Mouse (Mus musculus): ENCODE results near the gene Arf4. TPM values are rescaled to one million over a fixed set of nuclear protein-coding genes. Genes with fewer than 3 reads are reported as not detected.

The Arf4 gene
- polyA plus RNA-seq (2015; fragmentation: Nextera tagmentation; extraction: Ambion mirVana) = 592 and 625 TPM in 2 replicates

DNA sequence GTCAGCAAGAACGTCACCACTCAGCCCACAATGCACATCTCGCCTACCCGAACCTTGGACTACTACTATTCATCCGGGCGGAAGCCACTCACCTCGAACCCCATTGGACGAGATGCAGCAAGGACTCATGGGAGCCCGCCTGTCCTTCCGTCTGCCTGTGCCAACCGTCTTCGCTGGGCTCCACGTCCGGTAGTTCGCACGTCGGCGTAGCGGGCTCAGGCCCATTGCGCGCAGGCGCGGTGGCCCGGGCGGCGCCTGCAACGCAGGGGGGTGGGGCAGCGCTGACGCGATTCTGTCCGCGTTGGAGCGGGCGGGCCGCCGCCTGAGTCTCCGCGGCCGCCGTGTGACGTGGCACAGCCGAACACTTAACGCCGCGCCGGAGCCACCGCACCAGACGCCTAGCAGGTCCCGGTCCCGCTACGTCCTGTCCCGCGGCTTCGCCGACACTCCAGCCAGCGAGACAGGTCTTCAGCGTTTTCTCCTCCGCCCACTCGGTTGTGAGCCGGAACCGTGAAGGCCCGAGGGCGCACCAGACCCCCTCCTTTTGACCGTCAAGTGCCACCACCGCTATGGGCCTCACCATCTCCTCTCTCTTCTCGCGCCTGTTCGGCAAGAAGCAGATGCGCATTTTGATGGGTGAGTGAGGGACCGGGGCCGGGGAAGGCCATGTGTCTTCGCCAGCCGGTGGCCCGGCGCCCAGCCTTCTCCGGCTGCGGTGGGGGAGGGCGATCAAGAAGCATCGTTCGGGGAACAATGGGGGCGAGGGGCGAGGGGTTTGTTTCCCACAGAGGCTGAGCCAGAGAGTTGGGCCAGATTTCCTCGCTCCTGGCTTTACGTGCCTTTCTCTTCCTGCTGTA, at the start of gene Arf4:
Gene Arf4 (plus strand): TSS at position 224 of the 857 bp plus-strand sequence.
- H3K27ac ChIP-seq = peak within 1 kb of the TSS; percentile 96
- peak; percentile 98 for ATAC-seq
- H3K27me3 ChIP-seq (replicated peaks) = no peaks in the 10 kb centered on the region
- H3K9ac ChIP-seq = peak within 1 kb of the TSS; percentile 94
- H3K9me3 ChIP-seq = no peaks in the 10 kb centered on the region
- H3K4me3 ChIP-seq (replicated peaks) = peak within 1 kb of the TSS; percentile 80
- peak within 1 kb of the TSS; percentile 73 for H3K4me2 ChIP-seq (replicated peaks)
- no peaks in the 10 kb centered on the region for H3K36me3 ChIP-seq
- WGBS = under 1% methylated on average over 83 of the region's 83 CpGs
- no peaks in the 10 kb centered on the region for H3K4me1 ChIP-seq (replicated peaks)

DNA sequence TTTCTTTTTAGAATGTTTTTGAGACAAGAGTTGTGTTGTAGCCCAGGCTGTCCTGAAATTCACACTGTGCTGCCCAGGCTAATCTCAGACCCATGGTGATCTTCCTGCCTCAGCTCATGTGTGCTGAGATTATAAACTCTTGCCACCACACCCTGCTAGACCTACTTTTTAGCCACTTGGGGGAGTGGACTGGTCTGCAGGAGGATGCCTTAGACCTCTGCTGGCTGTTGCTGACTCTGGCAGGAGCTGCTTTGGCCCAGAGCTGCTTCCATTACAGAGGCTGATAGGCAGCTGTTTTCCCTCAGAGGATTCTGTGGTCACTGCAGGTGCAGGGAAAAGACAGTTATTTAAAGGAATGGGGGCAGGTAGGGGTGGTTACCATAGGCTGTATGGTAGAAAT, 46.5 kb upstream of the Arf4 start:
- Histone ChIP-seq H3K27ac (no peak overlapping the region), H3K4me3 (replicated peaks) (no peak overlapping the region), H3K9me3 (no peaks in the 10 kb centered on the region), H3K4me2 (replicated peaks) (no peak overlapping the region), H3K4me1 (replicated peaks) (0 out of 2 replicates have a peak, but pooled peaks cover 4% of the 10 kb centered on the region), H3K9ac (no peak overlapping the region), H3K27me3 (replicated peaks) (no peaks in the 10 kb centered on the region), H3K36me3 (no peaks in the 10 kb centered on the region)
- no peak for ATAC-seq

DNA sequence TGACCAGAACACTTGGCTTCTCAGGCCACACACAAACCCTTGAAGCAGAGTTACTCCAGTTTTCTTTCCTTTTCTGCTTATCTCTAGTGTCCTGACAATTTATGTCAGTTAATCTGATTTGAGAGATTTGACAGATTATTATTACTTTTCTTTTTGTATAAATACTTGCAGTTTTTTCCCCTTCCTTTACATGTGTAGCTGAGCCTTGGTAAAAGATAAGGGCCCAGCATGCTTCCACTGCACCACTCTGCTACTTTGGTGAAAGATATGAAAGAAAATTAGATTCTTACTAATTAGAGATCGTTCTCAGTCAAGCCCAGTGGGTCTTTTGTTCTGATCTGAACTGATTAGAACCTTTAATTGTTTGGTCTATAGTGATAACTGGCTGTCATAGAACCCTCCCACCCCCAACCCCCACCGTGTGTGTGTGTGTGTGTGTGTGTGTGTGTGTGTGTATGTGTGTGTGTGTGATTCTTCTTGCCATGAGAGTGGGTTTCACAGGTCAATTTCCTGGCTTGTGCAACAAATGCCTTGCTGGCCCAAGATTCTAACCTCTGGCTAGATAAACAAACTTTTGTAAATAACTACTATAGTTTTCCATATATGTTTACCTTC, 44.5 kb upstream of the Arf4 start:
- no peak overlapping the region for H3K27ac ChIP-seq
- ATAC-seq = no peak
- 0 out of 2 replicates have a peak, but pooled peaks cover 4% of the 10 kb centered on the region for H3K36me3 ChIP-seq
- 0 out of 2 replicates have a peak, but pooled peaks cover 3% of the 10 kb centered on the region for H3K9me3 ChIP-seq
- no peaks in the 10 kb centered on the region for H3K4me1 ChIP-seq (replicated peaks)
- 47% methylated on average over 2 of the region's 2 CpGs for WGBS
- no peak overlapping the region for H3K4me2 ChIP-seq (replicated peaks)
- no peak overlapping the region for H3K9ac ChIP-seq
- no peak overlapping the region for H3K4me3 ChIP-seq (replicated peaks)
- H3K27me3 ChIP-seq (replicated peaks) = no peaks in the 10 kb centered on the region

DNA sequence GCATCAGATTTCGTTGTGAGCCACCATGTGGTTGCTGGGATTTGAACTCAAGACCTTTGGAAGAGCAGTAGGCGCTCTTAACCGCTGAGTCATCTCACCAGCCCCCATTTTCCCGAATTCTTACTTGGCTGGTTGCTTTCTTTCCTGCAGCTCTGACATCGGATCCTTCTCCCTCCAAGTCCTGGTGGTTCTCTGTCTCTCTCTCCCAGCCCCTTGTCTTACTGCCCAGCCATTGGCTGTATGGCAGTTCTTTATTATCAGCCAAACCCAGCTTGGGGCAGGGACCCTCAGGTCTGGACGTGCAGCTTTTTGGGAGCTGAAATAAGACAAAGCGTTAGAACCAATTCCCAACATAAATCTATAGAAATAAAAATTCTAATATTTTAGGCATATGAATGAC, 42.7 kb upstream of the Arf4 start:
- H3K27me3 ChIP-seq (replicated peaks) = no peaks in the 10 kb centered on the region
- H3K9me3 ChIP-seq = 0 out of 2 replicates have a peak, but pooled peaks cover 3% of the 10 kb centered on the region
- no peak for ATAC-seq
- no peak overlapping the region for H3K4me3 ChIP-seq (replicated peaks)
- 0 out of 2 replicates have a peak, but pooled peaks cover 6% of the 10 kb centered on the region for H3K36me3 ChIP-seq
- WGBS = 85% methylated on average over 7 of the region's 7 CpGs
- no peak overlapping the region for H3K9ac ChIP-seq
- H3K4me2 ChIP-seq (replicated peaks) = no peak overlapping the region
- H3K27ac ChIP-seq = no peak overlapping the region
- H3K4me1 ChIP-seq (replicated peaks) = no peaks in the 10 kb centered on the region

DNA sequence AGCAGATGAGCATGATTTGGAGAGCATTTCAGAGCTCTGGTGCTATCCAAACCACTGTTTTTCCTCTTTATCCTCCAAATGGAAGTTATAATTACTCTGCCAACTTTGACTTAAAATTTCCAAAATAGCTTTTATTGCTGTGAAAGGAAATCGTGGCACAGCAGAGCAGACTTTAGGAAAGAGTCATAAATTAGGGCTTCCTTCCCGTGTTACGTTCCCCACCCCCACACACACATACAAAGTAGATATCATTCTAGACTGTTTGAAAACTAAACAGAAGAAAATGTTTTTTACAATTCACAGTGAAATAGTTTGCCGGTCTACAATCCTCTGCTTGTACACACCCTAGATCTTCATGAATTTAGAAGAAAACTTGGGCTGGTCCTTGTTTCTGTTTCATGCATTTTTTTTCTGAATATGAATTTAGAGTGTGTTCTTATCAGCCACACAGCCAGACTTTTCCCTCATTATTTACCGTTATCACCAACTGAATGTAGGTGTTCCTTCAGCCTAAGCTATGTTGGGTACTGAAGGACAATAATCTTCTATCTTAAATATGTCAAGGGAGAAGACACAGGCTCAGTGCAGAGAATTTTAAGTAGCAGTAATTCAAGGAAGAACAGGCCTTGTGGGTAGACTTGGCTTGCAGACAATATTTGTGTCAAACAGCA, 42.0 kb upstream of the Arf4 start:
- Histone ChIP-seq H3K4me3 (replicated peaks) (no peak overlapping the region), H3K27ac (no peak overlapping the region), H3K4me1 (replicated peaks) (no peaks in the 10 kb centered on the region), H3K27me3 (replicated peaks) (no peaks in the 10 kb centered on the region), H3K9me3 (0 out of 2 replicates have a peak, but pooled peaks cover 3% of the 10 kb centered on the region), H3K36me3 (0 out of 2 replicates have a peak, but pooled peaks cover 6% of the 10 kb centered on the region), H3K4me2 (replicated peaks) (no peak overlapping the region), H3K9ac (no peak overlapping the region)
- ATAC-seq = no peak
- WGBS = 46% methylated on average over 5 of the region's 5 CpGs

DNA sequence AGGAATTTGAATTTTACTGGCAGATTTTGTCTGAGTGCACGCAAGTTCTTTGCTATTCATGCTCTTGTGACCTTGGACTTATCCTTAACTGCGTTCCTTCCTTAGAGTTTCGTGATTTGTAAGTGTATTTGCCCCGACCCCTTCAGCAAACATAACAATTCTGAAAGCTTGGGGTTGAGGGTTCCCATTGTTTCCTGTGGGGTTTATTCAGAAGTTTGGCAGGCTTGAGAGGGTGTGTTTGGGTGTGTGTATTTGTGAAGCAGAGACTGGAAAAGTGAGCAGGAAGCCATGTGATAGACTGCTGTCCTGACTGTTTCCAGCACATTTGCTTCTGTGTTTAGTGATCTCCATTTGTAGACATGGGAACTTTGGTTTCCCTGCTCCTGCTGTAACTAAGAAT, 32.5 kb upstream of the Arf4 start:
- Histone ChIP-seq H3K9me3 (no peaks in the 10 kb centered on the region), H3K4me2 (replicated peaks) (no peak overlapping the region), H3K4me1 (replicated peaks) (no peaks in the 10 kb centered on the region), H3K27me3 (replicated peaks) (no peaks in the 10 kb centered on the region), H3K27ac (no peak overlapping the region), H3K9ac (no peak overlapping the region), H3K36me3 (peaks cover 14% of the 10 kb centered on the region), H3K4me3 (replicated peaks) (no peak overlapping the region)
- WGBS = 75% methylated on average over 4 of the region's 4 CpGs
- ATAC-seq = no peak

DNA sequence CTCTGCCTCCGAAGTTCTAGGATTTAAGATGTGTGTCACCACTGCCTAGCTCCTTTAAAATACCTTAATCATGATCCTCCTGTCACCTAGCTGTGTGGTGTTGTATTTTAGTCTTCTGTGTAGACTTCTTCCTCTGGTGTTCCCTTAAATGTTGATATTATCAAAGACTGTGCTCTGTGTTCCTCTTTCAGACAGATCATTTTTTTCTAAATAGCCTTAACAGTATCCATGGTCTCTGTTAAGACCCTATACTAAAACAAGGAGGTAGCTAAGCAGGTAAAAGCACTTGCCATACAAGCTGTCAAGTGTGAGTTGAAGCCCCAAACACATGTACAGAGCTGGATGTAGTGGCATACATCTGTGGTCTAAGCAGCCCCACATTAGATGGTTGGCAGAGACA, 28.2 kb upstream of the Arf4 start:
- 85% methylated on average over 1 of the region's 1 CpGs for WGBS
- no peak for ATAC-seq
- Histone ChIP-seq H3K27me3 (replicated peaks) (no peaks in the 10 kb centered on the region), H3K9ac (no peak overlapping the region), H3K4me2 (replicated peaks) (no peak overlapping the region), H3K4me1 (replicated peaks) (no peaks in the 10 kb centered on the region), H3K4me3 (replicated peaks) (no peak overlapping the region), H3K36me3 (peaks cover 19% of the 10 kb centered on the region), H3K9me3 (no peaks in the 10 kb centered on the region), H3K27ac (no peak overlapping the region)

DNA sequence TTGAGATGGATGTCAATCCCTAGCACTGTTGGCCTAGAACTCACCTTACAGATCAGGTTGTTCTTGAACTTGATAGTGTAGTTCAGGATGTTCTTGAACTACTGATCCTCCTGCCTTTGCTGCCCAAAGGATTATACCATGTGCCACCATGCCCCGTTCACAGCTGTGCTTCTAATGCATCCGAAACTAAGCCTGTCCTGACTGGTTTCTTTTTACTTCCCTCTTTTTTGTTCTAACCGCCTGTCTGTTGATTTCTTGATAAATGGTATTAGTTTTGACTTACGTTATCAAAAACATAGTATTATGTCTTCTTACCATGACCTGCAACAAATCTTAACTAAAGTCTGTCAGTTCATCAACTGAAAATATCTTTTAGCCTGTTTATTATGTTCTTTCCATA, 27.2 kb upstream of the Arf4 start:
- Histone ChIP-seq H3K4me2 (replicated peaks) (no peak overlapping the region), H3K36me3 (peaks cover 12% of the 10 kb centered on the region), H3K4me1 (replicated peaks) (no peaks in the 10 kb centered on the region), H3K9ac (no peak overlapping the region), H3K27ac (no peak overlapping the region), H3K4me3 (replicated peaks) (no peak overlapping the region), H3K27me3 (replicated peaks) (no peaks in the 10 kb centered on the region), H3K9me3 (no peaks in the 10 kb centered on the region)
- ATAC-seq = no peak
- WGBS = 91% methylated on average over 4 of the region's 4 CpGs

DNA sequence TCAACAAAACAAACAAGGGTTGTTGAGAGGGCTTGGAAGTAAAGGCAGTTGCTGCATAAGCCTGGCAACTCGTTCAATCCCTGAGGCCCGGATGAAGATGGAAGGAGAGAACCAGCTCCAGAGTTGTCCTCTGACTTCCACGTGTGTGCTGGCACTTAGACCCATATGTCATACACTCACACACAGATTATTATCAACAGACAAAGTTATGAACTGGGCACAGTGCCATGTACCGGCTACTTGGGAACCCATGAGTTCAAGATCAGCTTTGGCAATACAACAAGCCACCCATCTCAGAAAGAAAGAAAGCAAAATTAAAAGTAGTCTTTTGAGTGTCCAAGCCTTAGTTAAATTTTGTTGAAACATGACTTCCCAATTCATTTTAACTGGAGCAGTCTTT, 12.6 kb upstream of the Arf4 start:
- no peak for ATAC-seq

DNA sequence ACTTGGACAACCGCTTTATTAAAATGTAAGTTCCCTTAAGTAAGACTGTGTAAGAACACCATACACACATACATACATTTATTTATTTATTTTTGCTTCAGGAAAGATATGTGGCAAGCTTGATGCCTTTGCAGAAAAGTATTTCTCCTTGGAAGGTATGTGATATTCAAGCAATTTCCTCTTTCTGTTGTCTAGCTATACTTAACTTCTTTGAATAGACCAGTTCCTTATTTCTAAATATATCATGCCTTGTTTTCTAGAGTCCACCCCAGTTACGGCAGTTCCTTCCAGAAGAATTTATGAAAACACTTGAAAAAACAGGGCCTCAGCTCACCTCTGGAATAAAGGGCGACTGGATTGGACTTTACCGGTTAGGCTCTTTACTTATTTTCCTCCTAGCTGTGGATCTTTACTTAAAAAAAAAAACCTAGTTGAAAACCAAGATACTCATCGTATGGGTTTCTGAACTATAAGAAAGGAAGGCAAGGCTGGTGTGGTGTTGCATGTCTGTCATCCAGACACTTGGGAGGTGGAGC, 11.2 kb upstream of the Arf4 start:
- H3K27me3 ChIP-seq (replicated peaks) = no peaks in the 10 kb centered on the region
- ATAC-seq = no peak
- no peak overlapping the region for H3K4me3 ChIP-seq (replicated peaks)
- 86% methylated on average over 5 of the region's 5 CpGs for WGBS
- peaks cover 30% of the 10 kb centered on the region for H3K36me3 ChIP-seq
- no peaks in the 10 kb centered on the region for H3K9me3 ChIP-seq
- H3K9ac ChIP-seq = no peak overlapping the region
- H3K4me2 ChIP-seq (replicated peaks) = no peak overlapping the region
- H3K4me1 ChIP-seq (replicated peaks) = no peaks in the 10 kb centered on the region
- H3K27ac ChIP-seq = no peak overlapping the region

More for the DNA sequence above, 12.6 kb upstream of the Arf4 start:
- Histone ChIP-seq H3K27ac (no peak overlapping the region), H3K36me3 (peaks cover 34% of the 10 kb centered on the region), H3K9ac (no peak overlapping the region), H3K4me2 (replicated peaks) (no peak overlapping the region), H3K4me3 (replicated peaks) (no peak overlapping the region), H3K4me1 (replicated peaks) (no peaks in the 10 kb centered on the region), H3K9me3 (no peaks in the 10 kb centered on the region), H3K27me3 (replicated peaks) (no peaks in the 10 kb centered on the region)
- 75% methylated on average over 4 of the region's 4 CpGs for WGBS

DNA sequence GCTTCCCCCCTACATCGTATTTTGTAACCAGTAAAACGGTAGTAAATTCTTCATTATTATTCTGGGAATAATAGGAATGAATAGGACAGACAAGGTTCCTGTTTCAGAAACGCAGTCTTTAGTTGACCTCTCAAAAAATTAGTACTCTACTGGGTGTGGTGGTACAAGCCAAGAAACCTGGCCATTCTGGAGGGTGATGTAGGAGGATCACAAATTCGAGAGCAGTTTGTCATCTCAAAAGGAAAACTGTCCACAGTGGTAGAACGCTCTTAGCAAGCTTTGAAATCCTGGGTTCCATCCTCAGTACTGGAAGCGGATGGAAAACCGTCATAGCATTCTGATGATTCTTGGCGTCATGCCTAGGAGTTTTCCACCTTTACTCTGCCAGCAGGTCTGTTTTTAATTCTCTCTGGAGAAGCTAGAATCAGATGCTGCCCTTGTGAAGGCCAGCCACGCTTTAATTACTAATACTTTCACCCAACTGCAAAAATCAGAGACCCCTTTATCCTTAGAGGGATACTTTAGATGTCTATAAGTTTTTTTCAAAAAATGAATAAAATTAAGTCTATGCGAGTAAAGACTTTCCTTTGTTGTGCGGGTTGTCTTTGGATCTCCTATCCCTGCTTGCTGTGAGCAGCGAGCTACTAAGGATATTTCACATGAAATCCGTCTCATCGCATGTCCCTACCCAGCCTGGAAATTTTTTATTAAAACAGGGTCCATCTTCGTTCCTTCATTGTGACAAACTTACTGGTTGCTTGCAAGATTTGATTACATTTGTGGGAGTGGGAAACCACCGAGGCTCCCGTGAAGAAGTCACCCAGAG, 636 bp upstream of the Arf4 start:
- Histone ChIP-seq H3K36me3 (peaks cover 4% of the 10 kb centered on the region; the same call in 1 of the 2 replicates), H3K9me3 (no peaks in the 10 kb centered on the region), H3K27ac (peak overlapping the region; percentile 96), H3K27me3 (replicated peaks) (no peaks in the 10 kb centered on the region), H3K4me1 (replicated peaks) (no peaks in the 10 kb centered on the region), H3K4me2 (replicated peaks) (peak overlapping the region; percentile 60), H3K4me3 (replicated peaks) (peak overlapping the region; percentile 80), H3K9ac (peak overlapping the region; percentile 47)
- ATAC-seq = peak; percentile 35; the same call in 1 of the 2 replicates
- 22% methylated on average over 17 of the region's 17 CpGs for WGBS
